Mouse (Mus musculus) kidney, adult 11 months (tissue): ENCODE results near the gene R3hdml.

Source experiments
- DNase-seq: peaks from one replicate; pipeline ENCODE4 v3.0.0; 2022

R3hdml gene

GRCm38 (mm10) chr2:163541568-163542182 lies 49.6 kb downstream of the R3hdml start:
- peak; percentile 84 for DNase-seq

DNA sequence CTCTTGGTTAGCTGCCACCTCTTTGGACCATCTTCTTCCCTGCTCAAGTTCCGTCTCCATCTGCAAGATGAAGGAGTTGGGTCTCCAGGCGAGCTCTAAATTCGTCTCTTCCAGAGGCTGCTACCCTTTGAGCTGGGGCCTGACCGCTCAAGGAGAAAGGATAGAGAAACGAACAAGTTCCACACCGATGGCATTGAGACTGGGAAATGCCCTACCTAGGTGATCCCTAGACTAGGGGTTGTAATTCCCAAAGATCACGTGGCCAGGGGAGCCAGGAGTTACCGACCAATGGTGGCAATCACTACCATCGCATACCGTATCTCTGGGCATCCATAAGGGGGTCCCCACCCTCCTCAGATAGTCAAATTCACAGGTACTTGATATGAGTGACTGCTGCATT lies 50.6 kb downstream of the R3hdml start:
- no peak for DNase-seq

DNA sequence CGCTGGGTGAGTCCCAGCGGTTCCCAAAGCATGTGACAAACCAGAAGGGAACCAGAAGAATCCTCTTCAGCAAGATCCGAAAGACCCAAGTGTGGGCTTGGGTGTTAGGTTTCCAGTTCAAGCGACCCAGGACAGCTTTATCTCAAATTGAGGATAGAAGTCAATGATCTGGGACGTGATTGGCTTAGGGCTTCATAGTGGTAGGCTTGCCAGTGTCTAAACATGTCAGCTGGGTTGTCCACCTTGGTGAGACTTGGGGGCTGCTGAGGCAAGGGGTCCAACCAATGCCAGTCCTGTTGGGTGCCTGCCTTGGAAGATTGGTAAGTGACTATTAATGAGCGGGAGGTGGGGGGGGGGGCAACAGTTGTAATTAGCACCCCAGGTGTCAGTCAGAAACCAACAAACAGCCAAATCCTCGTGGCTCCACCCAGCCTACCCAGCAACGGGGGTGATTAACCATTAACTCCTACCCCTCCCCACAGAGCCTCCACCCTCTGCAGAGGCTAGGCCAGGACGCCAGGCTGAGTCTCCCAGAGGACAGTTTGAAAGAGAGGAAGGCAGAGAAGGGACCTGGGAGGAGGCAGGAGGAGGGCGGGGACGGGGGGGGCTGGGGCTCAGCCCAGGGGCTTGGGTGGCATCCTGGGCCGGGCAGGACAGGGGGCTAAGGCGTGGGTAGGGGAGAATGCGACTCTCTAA lies 54.7 kb downstream of the R3hdml start:
- DNase-seq = peak; percentile 86

DNA sequence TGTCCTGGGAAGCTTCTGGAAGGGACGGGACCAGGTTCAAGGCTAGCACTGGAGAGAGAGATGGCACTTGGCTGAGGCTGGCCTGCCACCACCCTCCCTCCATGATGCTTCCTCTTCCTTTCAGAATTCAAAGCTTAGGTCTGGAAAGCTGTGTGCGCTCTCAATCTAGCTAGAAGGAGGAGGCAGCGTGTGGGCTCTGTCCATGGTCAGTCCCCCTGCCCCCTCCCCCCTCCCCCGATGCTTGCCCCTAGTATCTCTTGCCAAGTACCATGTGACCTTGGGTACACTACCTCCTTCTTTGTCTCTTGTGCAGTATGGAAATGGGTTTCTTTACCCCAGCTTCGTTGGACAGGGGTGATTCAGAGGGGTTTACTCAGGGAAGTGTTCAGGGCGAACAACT lies 56.7 kb downstream of the R3hdml start:
- no peak for DNase-seq

DNA sequence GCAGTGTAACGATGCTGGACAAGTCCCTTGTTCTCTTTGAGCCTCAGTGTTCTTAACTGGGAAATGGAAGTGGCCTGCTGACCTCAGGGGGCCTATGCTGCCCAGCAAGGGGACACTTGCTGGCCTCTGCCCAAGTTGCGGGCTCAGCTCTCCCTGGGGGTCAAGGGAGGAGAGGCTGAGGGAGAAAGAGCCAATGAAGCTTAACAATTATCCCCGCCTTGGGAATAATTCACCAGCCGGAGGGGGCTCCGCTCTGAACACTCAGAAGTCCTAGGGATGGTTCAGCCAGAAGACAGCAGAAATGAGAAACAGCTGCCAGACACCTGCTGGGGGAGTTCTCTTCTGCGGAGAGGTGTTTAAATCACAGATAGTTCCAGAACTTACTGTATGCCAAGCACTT lies 57.7 kb downstream of the R3hdml start:
- peak; percentile 87 for DNase-seq
